Mouse (Mus musculus): ENCODE measurements around the gene Tex9.
"Not testable (repeated sequence)": the region's sequence is repeated elsewhere in the genome, so short reads cannot be mapped to it uniquely, and the experiment has no call there.

The Tex9 gene

DNA sequence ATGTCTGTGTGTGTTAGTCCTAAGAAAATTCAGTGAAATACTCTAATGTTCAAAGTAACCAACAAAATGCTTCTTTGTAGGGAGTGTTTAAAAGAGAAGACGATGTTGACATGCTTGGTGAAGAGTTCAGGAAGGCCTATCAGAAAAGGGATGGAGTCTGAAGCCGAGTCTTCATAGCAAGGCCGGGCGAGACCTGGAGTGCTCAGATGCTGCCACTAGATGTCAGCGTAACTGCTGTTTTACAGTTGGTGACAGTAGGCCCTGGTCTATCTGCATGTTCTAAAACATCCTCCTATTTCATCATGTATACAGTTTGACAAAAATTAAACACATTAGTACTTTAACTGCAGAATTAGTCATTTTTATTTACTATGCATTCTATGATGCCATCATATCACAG, 33.8 kb downstream of the Tex9 start:
- no peaks in the 10 kb centered on the region for H3K4me1 ChIP-seq (replicated peaks; ENCODE audit: low read depth, low read length)
- no peaks in the 10 kb centered on the region for H3K27me3 ChIP-seq (ENCODE audit: insufficient read depth, low read length)
- no peaks in the 10 kb centered on the region for H3K9me3 ChIP-seq (ENCODE audit: low read length)
- TF ChIP-seq CTCF (conservative IDR thresholded peaks at IDR 0.05; ENCODE audit: low read length) (peak; percentile 69), POU5F1 (IDR thresholded peaks at IDR 0.05; ENCODE audit: borderline replicate concordance, low read length) (no peak), NANOG (IDR thresholded peaks at IDR 0.05; ENCODE audit: borderline replicate concordance, low read length) (no peak)
- no peak overlapping the region for H3K4me3 ChIP-seq (replicated peaks; ENCODE audit: low read length)
- peaks cover 63% of the 10 kb centered on the region for H3K36me3 ChIP-seq (ENCODE audit: insufficient read depth, low read length)

DNA sequence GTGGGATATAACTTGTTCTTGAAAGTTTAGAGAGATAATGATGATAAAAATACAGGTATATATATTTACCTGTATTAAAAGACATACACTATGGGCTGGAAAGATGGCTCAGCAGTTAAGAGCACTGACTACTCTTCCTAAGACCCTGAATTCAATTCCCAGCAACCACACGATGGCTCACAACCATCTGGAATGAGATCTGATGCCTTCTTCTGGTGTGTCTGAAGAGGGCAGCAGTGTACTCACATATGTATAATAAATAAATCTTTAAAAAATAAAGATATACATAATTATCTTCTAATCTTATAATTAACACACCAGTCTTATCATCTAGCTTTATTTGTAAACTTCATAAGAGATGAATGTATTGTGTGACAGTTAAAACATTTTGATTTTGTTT, 35.6 kb downstream of the Tex9 start:
- Histone ChIP-seq H3K4me3 (replicated peaks; ENCODE audit: low read length) (no peak overlapping the region), H3K9me3 (ENCODE audit: low read length) (no peaks in the 10 kb centered on the region), H3K27me3 (ENCODE audit: insufficient read depth, low read length) (no peaks in the 10 kb centered on the region), H3K4me1 (replicated peaks; ENCODE audit: low read depth, low read length) (peaks cover 9% of the 10 kb centered on the region), H3K36me3 (ENCODE audit: insufficient read depth, low read length) (peaks cover 59% of the 10 kb centered on the region)
- TF ChIP-seq POU5F1 (IDR thresholded peaks at IDR 0.05; ENCODE audit: borderline replicate concordance, low read length) (no peak), NANOG (IDR thresholded peaks at IDR 0.05; ENCODE audit: borderline replicate concordance, low read length) (no peak), CTCF (conservative IDR thresholded peaks at IDR 0.05; ENCODE audit: low read length) (no peak)

DNA sequence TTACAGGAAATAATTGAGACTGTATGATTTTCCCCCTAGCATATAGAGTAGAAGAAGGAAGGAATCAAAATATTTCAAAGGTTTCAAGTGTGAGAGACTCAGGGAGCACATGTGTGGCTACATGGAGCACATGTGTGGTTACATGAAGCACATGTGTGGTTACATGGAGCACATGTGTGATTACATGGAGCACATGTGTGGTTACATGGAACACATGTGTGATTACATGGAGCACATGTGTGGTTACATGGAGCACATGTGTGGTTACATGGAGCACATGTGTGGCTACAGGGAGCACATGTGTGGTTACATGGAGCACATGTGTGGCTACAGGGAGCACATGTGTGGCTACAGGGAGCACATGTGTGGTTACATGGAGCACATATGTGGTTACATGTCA, 37.7 kb downstream of the Tex9 start:
- H3K4me3 ChIP-seq (replicated peaks; ENCODE audit: low read length); H3K9me3 ChIP-seq (ENCODE audit: low read length); H3K27me3 ChIP-seq (ENCODE audit: insufficient read depth, low read length): not testable (repeated sequence)
- H3K36me3 ChIP-seq (ENCODE audit: insufficient read depth, low read length), result peaks cover 43% of the 10 kb centered on the region
- H3K4me1 ChIP-seq (replicated peaks; ENCODE audit: low read depth, low read length), result peaks cover 29% of the 10 kb centered on the region

DNA sequence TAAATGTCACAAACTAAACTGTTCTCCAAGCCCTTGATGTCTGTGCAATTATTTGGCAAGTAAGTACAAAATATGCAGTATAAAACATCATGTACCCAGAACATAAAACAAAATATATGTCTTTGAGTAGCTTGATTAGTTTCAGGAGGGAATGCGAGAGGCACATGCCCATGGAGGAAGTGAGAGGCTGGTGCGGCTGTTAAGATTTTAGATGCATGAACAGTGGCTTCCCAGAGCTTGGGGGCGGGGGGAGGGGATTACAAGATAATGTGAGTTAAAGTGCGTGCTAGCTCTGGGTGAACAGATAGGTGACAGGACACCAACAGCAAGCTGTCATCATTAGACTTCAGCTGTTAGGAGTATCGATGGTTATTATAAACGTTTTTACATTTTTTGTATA, 40.9 kb downstream of the Tex9 start:
- no peak overlapping the region for H3K4me3 ChIP-seq (replicated peaks; ENCODE audit: low read length)
- TF ChIP-seq POU5F1 (IDR thresholded peaks at IDR 0.05; ENCODE audit: borderline replicate concordance, low read length) (no peak), NANOG (IDR thresholded peaks at IDR 0.05; ENCODE audit: borderline replicate concordance, low read length) (no peak), CTCF (conservative IDR thresholded peaks at IDR 0.05; ENCODE audit: low read length) (no peak)
- H3K36me3 ChIP-seq (ENCODE audit: insufficient read depth, low read length), result peaks cover 24% of the 10 kb centered on the region
- no peaks in the 10 kb centered on the region for H3K9me3 ChIP-seq (ENCODE audit: low read length)
- peaks cover 46% of the 10 kb centered on the region for H3K4me1 ChIP-seq (replicated peaks; ENCODE audit: low read depth, low read length)
- H3K27me3 ChIP-seq (ENCODE audit: insufficient read depth, low read length), result no peaks in the 10 kb centered on the region

DNA sequence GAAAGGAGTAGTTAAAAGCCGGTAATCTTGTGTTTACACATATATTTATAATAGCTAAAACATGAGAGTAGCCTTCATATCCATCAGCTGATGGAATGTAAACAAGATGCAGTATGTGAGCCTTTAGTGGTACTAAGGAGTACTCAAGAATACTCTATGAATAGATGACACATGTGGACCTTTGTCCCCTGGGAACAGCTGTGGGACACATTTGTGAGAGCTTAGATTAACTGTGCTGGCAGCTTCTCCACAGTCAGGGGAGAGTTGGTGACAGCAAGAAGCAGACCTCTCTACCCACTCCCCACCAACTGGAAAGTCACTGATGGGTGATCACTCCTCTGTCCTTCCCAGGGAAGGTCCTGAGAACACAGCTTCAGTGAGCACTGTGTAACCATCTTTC, 41.6 kb downstream of the Tex9 start:
- Histone ChIP-seq H3K36me3 (ENCODE audit: insufficient read depth, low read length) (peaks cover 24% of the 10 kb centered on the region), H3K27me3 (ENCODE audit: insufficient read depth, low read length) (no peaks in the 10 kb centered on the region)
- TF ChIP-seq NANOG (IDR thresholded peaks at IDR 0.05; ENCODE audit: borderline replicate concordance, low read length) (no peak), POU5F1 (IDR thresholded peaks at IDR 0.05; ENCODE audit: borderline replicate concordance, low read length) (no peak), CTCF (conservative IDR thresholded peaks at IDR 0.05; ENCODE audit: low read length) (no peak)

DNA sequence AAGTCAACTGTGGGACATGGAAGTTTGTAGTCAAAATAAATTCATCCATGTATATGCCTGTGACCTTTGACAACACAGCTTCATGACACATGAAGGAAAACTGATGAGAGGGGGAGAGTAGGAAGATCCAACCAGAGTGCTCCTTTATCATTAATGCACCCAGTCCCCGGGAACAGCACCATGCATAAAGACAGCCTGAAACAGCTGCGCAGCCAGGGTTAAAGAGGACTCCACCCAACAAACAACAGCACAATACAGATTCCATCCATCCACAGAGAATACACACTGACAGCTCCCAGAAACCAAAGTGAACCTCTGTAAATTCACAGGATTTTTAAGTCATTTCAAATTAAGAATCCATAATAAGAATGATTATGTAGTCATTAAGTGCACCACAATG, 42.2 kb downstream of the Tex9 start:
- TF ChIP-seq NANOG (IDR thresholded peaks at IDR 0.05; ENCODE audit: borderline replicate concordance, low read length) (no peak), POU5F1 (IDR thresholded peaks at IDR 0.05; ENCODE audit: borderline replicate concordance, low read length) (no peak), CTCF (conservative IDR thresholded peaks at IDR 0.05; ENCODE audit: low read length) (no peak)
- H3K4me3 ChIP-seq (replicated peaks; ENCODE audit: low read length), result no peak overlapping the region
- H3K36me3 ChIP-seq (ENCODE audit: insufficient read depth, low read length), result peaks cover 27% of the 10 kb centered on the region
- H3K27me3 ChIP-seq (ENCODE audit: insufficient read depth, low read length), result no peaks in the 10 kb centered on the region
- peaks cover 46% of the 10 kb centered on the region for H3K4me1 ChIP-seq (replicated peaks; ENCODE audit: low read depth, low read length)
- no peaks in the 10 kb centered on the region for H3K9me3 ChIP-seq (ENCODE audit: low read length)

More for the DNA sequence above, 41.6 kb downstream of the Tex9 start:
- Histone ChIP-seq H3K4me1 (replicated peaks; ENCODE audit: low read depth, low read length) (peaks cover 46% of the 10 kb centered on the region), H3K4me3 (replicated peaks; ENCODE audit: low read length) (no peak overlapping the region), H3K9me3 (ENCODE audit: low read length) (no peaks in the 10 kb centered on the region)

DNA sequence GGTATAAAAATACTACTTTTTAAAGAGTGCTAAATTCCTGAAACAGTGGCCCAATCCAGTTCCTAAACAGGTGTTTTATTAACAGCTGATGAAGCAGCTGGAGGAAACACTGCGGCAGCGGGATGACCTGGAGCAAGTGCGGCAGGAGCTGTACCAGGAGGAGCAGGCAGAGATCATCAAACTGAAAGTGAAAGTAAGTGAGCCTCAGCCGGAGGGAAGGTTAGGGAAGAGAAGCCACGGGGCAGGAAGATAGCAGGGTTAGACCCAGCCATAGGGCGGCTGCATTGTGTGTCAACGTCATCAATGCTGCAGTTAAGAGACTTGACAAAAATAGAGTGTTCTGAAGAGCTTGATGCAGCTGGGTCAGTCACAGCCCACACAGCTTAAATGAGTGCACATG, 42.6 kb downstream of the Tex9 start:
- TF ChIP-seq CTCF (conservative IDR thresholded peaks at IDR 0.05; ENCODE audit: low read length), result no peak
- H3K36me3 ChIP-seq (ENCODE audit: insufficient read depth, low read length), result peaks cover 30% of the 10 kb centered on the region
- peaks cover 46% of the 10 kb centered on the region for H3K4me1 ChIP-seq (replicated peaks; ENCODE audit: low read depth, low read length)
- H3K27me3 ChIP-seq (ENCODE audit: insufficient read depth, low read length), result no peaks in the 10 kb centered on the region
- no peaks in the 10 kb centered on the region for H3K9me3 ChIP-seq (ENCODE audit: low read length)
- H3K4me3 ChIP-seq (replicated peaks; ENCODE audit: low read length), result no peak overlapping the region

DNA sequence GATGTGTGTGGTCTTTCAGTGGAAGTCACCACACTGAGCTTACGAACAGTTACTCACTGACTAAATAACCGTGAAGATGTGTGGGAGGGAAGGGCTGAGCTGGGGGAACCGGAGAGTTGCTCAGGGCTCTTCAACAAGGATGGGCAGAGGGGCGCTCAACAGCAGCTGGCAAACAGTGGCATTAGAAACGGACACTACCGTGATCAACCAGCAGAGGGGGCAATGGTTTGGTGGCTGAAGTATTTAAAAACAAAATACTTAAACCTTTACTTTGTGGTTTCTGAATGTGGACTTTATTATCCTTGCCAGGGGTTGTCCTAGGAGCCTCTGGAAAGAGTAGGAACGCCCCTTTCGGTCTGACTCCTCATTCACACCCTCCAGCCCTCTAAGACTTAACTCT, 44.0 kb downstream of the Tex9 start:
- peaks cover 46% of the 10 kb centered on the region for H3K4me1 ChIP-seq (replicated peaks; ENCODE audit: low read depth, low read length)
- peaks cover 23% of the 10 kb centered on the region for H3K36me3 ChIP-seq (ENCODE audit: insufficient read depth, low read length)
- no peaks in the 10 kb centered on the region for H3K27me3 ChIP-seq (ENCODE audit: insufficient read depth, low read length)
- TF ChIP-seq POU5F1 (IDR thresholded peaks at IDR 0.05; ENCODE audit: borderline replicate concordance, low read length) (no peak), CTCF (conservative IDR thresholded peaks at IDR 0.05; ENCODE audit: low read length) (peak; percentile 54)
- H3K4me3 ChIP-seq (replicated peaks; ENCODE audit: low read length), result peak overlapping the region; percentile 43
- no peaks in the 10 kb centered on the region for H3K9me3 ChIP-seq (ENCODE audit: low read length)

DNA sequence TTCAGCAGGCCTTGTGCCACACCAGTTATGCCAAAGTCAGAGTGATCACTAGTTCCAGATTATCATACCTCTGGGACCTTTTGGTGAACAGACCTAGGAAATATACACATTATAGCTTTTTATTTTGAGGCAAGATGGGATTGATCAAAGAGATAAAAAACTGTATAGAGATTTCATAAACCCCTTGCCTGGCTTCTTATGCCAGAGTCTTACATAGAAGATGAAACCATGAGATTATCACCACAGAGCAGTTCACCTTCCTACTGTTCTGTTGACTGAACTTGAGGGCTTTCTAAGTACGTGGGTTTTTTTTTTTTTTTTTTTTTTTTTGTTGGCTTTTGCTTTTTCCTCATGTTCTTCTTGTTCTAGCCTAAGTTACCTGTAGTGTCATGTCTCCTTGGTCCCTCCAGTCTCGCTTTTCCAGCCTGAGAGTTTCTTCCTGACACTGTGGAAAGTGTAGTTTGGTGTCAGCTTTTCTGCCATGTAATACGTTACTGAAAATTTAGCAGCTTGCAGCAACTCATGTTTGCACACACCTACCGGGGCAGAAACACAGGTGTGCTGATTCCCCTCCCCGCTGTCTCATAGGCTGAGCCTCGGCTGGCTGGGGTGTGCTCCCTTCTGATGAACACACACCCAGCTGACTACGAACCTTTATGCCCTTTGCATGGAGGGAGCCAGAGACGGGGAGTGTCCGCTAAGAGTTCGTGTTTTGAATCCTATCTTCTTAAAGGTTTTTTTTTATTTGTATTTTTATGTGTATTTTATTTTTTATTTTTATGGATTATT, 49.9 kb downstream of the Tex9 start:
- peaks cover 8% of the 10 kb centered on the region for H3K27me3 ChIP-seq (ENCODE audit: insufficient read depth, low read length)
- TF ChIP-seq POU5F1 (IDR thresholded peaks at IDR 0.05; ENCODE audit: borderline replicate concordance, low read length) (no peak), NANOG (IDR thresholded peaks at IDR 0.05; ENCODE audit: borderline replicate concordance, low read length) (no peak), CTCF (conservative IDR thresholded peaks at IDR 0.05; ENCODE audit: low read length) (no peak)
- H3K36me3 ChIP-seq (ENCODE audit: insufficient read depth, low read length), result peaks cover 12% of the 10 kb centered on the region
- H3K9me3 ChIP-seq (ENCODE audit: low read length), result no peaks in the 10 kb centered on the region
- H3K4me1 ChIP-seq (replicated peaks; ENCODE audit: low read depth, low read length), result peaks cover 4% of the 10 kb centered on the region; the same call in 1 of the 2 replicates
- H3K4me3 ChIP-seq (replicated peaks; ENCODE audit: low read length), result no peak overlapping the region

All from E14TG2a.4 (cell line).